Mouse (Mus musculus) liver, embryonic 12.5 days (tissue): Measurements from ENCODE around the gene Ccdc9. TPM values are rescaled to one million over a fixed set of nuclear protein-coding genes. Genes with fewer than 3 reads are reported as not detected.
"Not testable (repeated sequence)": the region's sequence is repeated elsewhere in the genome, so short reads cannot be mapped to it uniquely, and the experiment has no call there.

Experiments used
- ATAC-seq: fragments of 200-750 bp; cut with Nextera tagmentation; 2 replicates; pipeline ENCODE4 v1.8.0; 2017; ENCODE audit warnings: moderate number of reproducible peaks, mild to moderate bottlenecking, moderate library complexity
- H3K27ac ChIP-seq: fragments of 300-500 bp; sonication (generic); 2 replicates; pipeline ENCODE4 v1.5.1; 2016; ENCODE audit warnings: mild to moderate bottlenecking
- H3K27me3 ChIP-seq: fragments of 300-500 bp; sonication (generic); replicated peaks from 2 replicates; pipeline ENCODE4 v1.6.1; 2016; ENCODE audit warnings: mild to moderate bottlenecking, moderate library complexity
- H3K36me3 ChIP-seq: fragments of 300-500 bp; sonication (generic); 2 replicates; pipeline ENCODE4 v1.6.1; 2016; ENCODE audit warnings: mild to moderate bottlenecking, moderate library complexity
- H3K4me1 ChIP-seq: fragments of 300-500 bp; sonication (generic); 2 replicates; pipeline ENCODE4 v1.6.1; 2016
- H3K4me2 ChIP-seq: fragments of 300-500 bp; sonication (generic); 2 replicates; pipeline ENCODE4 v1.6.1; 2016; ENCODE audit warnings: mild to moderate bottlenecking, moderate library complexity
- H3K4me3 ChIP-seq: fragments of 300-500 bp; sonication (generic); 2 replicates; pipeline ENCODE4 v1.5.1; 2016; ENCODE audit warnings: mild to moderate bottlenecking, moderate library complexity
- H3K9ac ChIP-seq: fragments of 300-500 bp; sonication (generic); 2 replicates; pipeline ENCODE4 v1.6.1; 2016; ENCODE audit warnings: mild to moderate bottlenecking, moderate library complexity
- H3K9me3 ChIP-seq: fragments of 300-500 bp; sonication (generic); replicated peaks from 2 replicates; pipeline ENCODE4 v1.6.1; 2016; ENCODE audit warnings: mild to moderate bottlenecking, moderate library complexity
- WGBS: fragments of 180-500 bp; shearing (Covaris S2); methylation state at CpG from one replicate; pipeline ENCODE4 v1.1.7; 2016; ENCODE audit not compliant: insufficient replicate concordance; 5-methylcytosine and 5-hydroxymethylcytosine counted together
- polyA plus RNA-seq: library from polyadenylated mRNA; unstranded; fragments of >200 nt; fragmentation: Nextera tagmentation; extraction: Ambion mirVana; gene quantifications from 2 replicates; pipeline ENCODE4 v1.2.1, GENCODE M21; 2016

The Ccdc9 gene
- polyA plus RNA-seq, 1 experiment from 2014 or later: 30.0 TPM

DNA sequence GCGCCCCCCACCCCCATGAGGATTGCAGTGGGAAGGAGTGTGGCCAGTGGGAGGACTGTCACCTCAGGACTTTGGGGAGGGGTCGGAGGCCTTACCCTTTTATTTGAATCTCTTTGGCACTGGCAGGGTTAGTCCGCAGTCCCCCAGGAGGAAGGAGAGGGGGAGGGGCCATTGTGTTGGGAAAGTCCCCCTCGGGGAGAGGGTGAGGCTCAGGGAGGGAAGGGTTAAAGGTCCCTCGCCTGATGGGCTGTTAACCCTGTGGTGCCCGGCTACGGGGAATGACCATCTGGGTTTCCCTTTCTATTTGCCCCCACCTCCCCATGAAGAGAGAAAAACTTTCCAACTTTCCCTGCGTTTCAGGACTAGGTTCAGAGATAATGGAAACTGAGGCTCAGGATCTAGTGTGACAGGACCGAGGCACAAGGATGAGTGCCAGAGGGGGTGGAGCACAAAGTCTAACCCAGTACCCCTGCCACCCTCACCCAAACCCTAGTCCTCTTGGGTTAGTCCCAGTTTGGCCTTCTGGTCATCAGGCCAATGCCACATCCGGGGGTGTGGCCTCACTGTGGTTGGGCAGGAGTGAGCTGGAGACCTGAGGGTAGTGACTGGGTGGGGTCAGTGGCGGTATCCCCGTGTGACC lies 26.2 kb upstream of the Ccdc9 start:
- peak overlapping the region; percentile 99 for H3K9ac ChIP-seq
- 1% methylated on average over 12 of the region's 12 CpGs for WGBS
- peak overlapping the region; percentile 84 for H3K4me3 ChIP-seq
- H3K9me3 ChIP-seq: no peaks in the 10 kb centered on the region
- peaks cover 75% of the 10 kb centered on the region for H3K4me1 ChIP-seq
- H3K36me3 ChIP-seq: peaks cover 17% of the 10 kb centered on the region
- H3K27ac ChIP-seq: peak overlapping the region; percentile 98
- ATAC-seq: peak; percentile 17
- H3K4me2 ChIP-seq: peak overlapping the region; percentile 100
- H3K27me3 ChIP-seq: peaks cover 9% of the 10 kb centered on the region

DNA sequence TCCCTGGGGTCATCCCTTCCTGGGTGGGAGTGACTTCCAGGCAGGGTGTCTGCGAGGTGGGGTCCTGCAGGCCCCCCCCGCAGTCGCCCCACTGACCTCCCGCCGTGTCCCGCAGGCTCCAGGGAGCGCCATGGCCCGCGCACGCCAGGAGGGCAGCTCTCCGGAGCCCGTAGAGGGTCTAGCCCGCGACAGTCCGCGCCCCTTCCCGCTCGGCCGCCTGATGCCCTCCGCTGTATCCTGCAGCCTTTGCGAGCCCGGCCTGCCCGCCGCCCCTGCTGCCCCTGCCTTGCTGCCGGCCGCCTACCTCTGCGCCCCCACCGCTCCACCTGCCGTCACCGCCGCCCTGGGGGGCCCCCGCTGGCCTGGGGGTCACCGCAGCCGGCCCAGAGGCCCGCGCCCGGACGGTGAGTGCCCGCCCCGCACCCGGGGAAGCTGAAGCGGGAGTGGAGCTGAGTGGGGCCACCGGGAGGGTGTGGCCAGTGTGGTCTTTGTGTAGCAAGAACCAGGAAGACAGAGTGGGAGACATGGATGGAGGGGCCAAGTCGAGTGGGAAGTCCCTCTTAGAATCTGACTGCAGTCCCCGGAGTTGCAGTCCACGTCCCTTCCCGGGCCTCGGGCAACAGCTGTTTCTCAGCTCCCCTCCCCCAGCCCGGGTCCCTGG lies 25.5 kb upstream of the Ccdc9 start:
- Histone ChIP-seq H3K27ac (peak overlapping the region; percentile 98), H3K4me3 (peak overlapping the region; percentile 84), H3K4me1 (peaks cover 75% of the 10 kb centered on the region), H3K27me3 (peaks cover 9% of the 10 kb centered on the region), H3K9ac (peak overlapping the region; percentile 99), H3K9me3 (no peaks in the 10 kb centered on the region), H3K36me3 (peaks cover 11% of the 10 kb centered on the region), H3K4me2 (peak overlapping the region; percentile 100)
- WGBS: under 1% methylated on average over 41 of the region's 49 CpGs
- no peak for ATAC-seq

DNA sequence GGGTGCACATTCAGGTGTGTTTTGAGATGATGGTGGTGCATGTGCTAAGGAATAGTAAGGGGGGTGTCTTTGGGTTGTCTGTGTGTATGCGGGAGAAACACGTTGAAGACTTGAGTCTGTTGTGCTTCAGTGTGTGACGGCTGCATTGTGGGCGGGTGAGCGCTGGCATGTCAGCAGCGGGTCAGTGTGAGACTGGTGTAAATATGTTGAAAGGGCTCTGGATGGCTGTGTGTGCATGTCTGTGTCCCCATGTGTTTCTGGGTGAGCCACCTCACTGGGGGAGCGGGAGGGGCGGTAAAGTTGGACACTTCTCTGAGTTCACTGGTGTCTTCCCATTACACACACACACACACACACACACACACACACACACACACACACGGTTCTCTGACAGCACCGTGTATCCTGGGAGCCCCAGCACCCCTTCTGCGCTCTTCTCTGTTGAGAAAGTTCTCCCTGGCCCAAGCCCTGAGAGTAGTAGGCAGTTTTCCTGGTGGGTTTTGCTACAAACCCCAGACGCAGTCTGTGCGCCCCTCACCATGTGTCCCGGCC lies 24.9 kb upstream of the Ccdc9 start:
- Histone ChIP-seq H3K9me3 (no peaks in the 10 kb centered on the region), H3K4me2 (peak overlapping the region; percentile 100), H3K4me3 (peak overlapping the region; percentile 84), H3K27me3 (peaks cover 9% of the 10 kb centered on the region), H3K27ac (peak overlapping the region; percentile 98), H3K4me1 (peaks cover 81% of the 10 kb centered on the region), H3K9ac (peak overlapping the region; percentile 99), H3K36me3 (peaks cover 5% of the 10 kb centered on the region; the same call in 1 of the 2 replicates)
- WGBS: 3% methylated on average over 14 of the region's 14 CpGs
- no peak for ATAC-seq

DNA sequence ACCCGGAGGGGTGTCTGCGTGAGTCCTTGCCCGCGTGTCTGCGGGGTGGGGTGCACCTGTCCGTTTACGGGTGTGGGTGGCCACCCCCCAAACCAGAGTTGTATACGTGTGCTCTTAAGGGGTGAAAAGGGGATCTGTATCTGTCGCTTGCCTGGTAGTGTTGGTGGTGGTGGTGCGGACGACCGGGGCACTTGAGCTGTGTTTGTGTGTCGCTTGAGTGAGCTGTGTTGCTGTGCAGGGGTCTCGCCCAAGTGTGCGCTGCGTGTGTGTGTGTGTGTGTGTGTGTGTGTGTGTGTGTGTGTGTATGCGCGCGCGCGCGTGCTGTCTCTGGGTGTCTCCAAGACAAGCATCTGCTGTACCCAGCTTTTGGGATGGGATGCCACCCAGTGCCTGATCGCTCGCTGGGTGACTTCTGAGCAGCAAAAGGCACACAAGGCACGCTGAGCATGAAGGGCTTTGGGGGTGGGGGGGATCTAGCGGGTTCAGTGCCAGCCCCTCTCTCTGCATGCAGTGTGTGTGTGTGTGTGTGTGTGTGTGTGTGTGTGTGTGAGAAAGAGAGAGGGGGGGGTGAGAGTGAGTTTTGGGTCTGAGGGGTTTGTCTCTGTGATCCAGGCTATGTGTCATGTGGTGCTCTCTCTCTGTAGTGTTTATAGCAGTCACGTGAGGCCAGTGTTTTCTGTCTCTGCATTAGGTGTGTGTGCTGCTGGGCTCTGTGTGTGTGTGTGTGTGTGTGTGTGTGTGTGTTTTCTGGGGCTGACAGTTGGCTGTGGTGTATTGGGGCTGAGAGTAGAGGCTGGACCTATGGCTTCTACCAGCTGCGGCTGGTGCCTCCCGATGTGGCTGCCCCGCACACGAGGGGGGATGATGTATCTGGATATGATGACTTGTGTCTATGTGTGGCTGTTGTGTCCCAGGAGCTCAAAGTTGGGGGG lies 24.2 kb upstream of the Ccdc9 start:
- Histone ChIP-seq H3K4me3 (peak overlapping the region; percentile 84), H3K9me3 (no peaks in the 10 kb centered on the region), H3K9ac (peak overlapping the region; percentile 99), H3K27ac (peak overlapping the region; percentile 98), H3K4me2 (peak overlapping the region; percentile 100), H3K4me1 (peaks cover 89% of the 10 kb centered on the region), H3K36me3 (no peaks in the 10 kb centered on the region), H3K27me3 (peaks cover 9% of the 10 kb centered on the region)
- 2% methylated on average over 31 of the region's 31 CpGs for WGBS
- no peak for ATAC-seq

DNA sequence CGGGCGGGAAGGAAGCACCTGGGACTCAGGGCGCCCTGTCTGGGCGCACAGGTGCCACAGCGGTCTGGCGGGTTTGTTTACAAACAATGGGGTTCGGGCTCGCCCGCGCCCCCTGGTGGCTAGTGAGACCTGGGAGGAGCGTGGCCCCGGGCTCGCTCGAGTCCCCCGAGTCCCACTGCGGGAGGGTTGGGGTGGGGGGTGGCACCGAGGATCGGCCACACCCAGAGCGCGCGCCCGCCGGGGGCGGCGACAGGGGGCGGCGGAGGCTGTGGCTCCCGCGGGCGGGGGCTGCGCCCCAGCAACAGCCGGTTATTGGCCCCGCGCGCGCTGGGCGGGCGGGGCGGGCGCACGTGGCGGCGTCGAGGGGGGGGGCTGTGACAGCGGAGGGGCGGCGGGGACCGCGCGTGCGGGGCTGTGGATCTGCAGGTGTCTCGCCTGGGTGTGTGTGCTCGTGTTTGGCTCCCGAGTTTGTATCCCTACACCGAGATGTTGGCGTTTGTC lies 23.5 kb upstream of the Ccdc9 start:
- ATAC-seq: peak; percentile 30
- H3K9ac ChIP-seq: peak overlapping the region; percentile 99
- under 1% methylated on average over 35 of the region's 56 CpGs for WGBS
- peak overlapping the region; percentile 100 for H3K4me2 ChIP-seq
- H3K27ac ChIP-seq: peak overlapping the region; percentile 98
- H3K36me3 ChIP-seq: no peaks in the 10 kb centered on the region
- H3K4me1 ChIP-seq: peaks cover 84% of the 10 kb centered on the region
- H3K27me3 ChIP-seq: peaks cover 9% of the 10 kb centered on the region
- H3K9me3 ChIP-seq: no peaks in the 10 kb centered on the region
- peak overlapping the region; percentile 84 for H3K4me3 ChIP-seq

DNA sequence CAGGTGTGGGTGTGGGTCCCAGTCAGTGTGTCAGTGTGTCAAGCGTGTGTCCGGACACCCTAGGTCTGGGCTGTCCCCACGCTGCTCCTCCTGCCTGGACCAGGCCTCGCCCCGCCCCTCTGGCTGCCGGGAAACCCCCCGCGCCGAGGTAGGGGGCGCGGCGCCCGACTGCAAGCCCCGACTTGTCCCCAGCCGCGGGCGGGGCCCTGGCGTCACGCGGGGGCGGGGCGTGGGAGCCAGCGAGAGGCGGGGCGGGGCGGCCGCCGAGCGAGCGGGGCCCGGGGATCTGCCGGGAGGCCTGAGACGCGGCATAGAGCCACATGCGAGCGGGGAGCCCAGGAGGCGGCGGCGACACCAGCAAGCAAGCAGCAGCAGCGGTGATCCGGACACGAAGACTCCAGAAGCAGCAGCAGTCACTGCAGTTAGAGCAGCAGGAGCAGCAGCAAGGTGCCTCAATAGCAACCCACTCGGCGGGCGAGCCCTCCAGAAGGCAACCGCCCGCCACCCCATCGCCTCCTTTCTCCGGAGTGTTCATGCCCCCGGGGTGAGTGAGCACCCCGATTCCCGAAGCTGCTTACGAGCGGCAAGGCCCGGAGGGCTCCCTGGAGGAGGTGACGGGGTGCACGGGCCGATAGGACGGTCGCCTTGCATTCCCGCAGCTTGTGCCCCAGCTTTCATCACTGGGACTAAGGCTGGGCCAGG lies 22.9 kb upstream of the Ccdc9 start:
- peak; percentile 54 for ATAC-seq
- Histone ChIP-seq H3K4me1 (peaks cover 78% of the 10 kb centered on the region), H3K27ac (peak overlapping the region; percentile 98), H3K9ac (peak overlapping the region; percentile 99), H3K4me2 (peak overlapping the region; percentile 100), H3K9me3 (no peaks in the 10 kb centered on the region), H3K36me3 (no peaks in the 10 kb centered on the region), H3K4me3 (peak overlapping the region; percentile 84), H3K27me3 (peaks cover 9% of the 10 kb centered on the region)
- under 1% methylated on average over 61 of the region's 61 CpGs for WGBS

DNA sequence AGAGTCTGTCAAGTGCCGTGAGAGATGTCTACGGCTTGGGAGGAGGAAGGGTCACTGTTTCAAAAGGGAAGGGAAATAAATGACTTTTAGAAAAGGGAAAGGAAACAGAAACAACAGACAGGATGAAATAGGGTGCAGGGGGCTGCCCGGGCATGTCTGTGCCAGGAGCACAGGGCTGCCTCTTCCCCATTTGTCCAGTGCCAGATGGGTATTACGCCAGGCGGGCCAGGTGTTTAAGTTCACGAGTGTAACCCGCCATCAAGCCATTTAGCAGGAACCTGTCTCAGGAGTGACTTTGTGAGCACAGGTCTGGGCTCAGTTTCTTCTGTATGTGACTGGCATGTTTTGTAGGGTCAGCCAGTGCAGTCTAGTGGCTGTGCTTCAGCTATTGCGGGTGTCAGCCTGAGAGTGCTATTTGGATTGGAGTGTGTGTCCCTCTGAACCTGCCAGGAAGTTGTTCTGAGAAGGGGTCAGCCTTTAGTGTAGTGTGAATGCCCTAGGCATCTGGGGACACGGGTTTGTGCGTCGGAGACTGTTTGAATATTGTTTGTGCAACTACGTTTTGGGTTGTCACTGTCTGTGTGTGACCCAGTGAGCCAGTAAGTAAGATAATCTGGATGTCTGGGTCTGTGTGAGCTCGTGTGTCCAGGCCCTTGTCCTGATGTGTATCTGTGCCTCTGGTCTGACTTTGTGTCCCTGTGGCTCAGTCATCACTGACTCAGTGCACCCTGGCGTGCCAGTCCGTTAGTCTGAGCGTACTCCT lies 22.1 kb upstream of the Ccdc9 start:
- Histone ChIP-seq H3K9me3 (no peaks in the 10 kb centered on the region), H3K4me2 (peak overlapping the region; percentile 100), H3K9ac (peak overlapping the region; percentile 99), H3K36me3 (no peaks in the 10 kb centered on the region), H3K27me3 (peaks cover 9% of the 10 kb centered on the region), H3K4me1 (peaks cover 72% of the 10 kb centered on the region), H3K27ac (peak overlapping the region; percentile 98), H3K4me3 (peak overlapping the region; percentile 84)
- no peak for ATAC-seq
- 44% methylated on average over 16 of the region's 16 CpGs for WGBS

DNA sequence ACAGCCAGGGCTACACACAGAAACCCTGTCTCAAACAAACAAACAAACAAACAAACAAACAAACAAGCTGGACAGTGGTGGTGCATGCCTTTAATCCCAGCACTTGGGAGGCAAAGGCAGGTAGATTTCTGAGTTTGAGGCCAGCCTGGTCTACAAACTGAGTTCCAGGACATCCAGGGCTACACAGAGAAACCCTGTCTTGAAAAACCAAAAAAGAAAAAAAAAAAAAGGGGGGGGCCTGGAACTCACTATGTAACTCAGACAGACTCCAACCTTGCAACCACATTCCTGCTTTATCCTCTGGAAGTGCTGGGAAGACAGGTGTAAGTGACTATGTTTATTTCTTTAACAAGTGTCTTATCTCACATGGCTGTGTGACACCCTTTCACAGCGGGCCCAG lies 21.5 kb upstream of the Ccdc9 start, which contains the start of gene Bbc3:
Gene Bbc3 (plus strand): TSS at position 301 of the 400 bp plus-strand sequence.
- Histone ChIP-seq H3K4me3 (peak within 1 kb of the TSS; percentile 84), H3K4me2 (peak within 1 kb of the TSS; percentile 100), H3K27ac (peak within 1 kb of the TSS; percentile 98), H3K9ac (peak within 1 kb of the TSS; percentile 99), H3K4me1 (peaks cover 65% of the 10 kb centered on the region)
- not testable (repeated sequence) for H3K9me3 ChIP-seq, H3K36me3 ChIP-seq, H3K27me3 ChIP-seq, ATAC-seq
- 32% methylated on average over 1 of the region's 1 CpGs for WGBS

DNA sequence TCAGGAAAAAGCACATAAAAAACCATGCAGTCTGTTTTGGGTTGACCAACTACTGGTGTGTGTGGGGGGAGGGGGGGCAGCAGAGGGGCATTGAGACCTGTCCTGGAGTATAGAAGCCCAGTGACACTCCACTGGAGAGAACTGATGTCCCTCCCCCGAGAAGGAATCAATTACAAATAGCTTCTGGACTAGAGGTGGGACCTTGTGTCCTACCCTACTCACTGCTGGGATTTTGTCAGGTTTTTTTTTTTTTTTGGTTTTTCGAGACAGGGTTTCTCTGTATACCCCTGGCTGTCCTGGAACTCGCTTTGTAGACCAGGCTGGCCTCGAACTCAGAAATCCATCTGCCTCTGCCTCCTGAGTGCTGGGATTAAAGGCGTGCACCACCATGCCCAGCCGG lies 20.5 kb upstream of the Ccdc9 start:
- not testable (repeated sequence) for H3K27ac ChIP-seq, H3K9me3 ChIP-seq, H3K36me3 ChIP-seq, H3K4me2 ChIP-seq, H3K9ac ChIP-seq, H3K27me3 ChIP-seq, H3K4me3 ChIP-seq, ATAC-seq
- WGBS: 64% methylated on average over 6 of the region's 6 CpGs
- peaks cover 56% of the 10 kb centered on the region for H3K4me1 ChIP-seq

DNA sequence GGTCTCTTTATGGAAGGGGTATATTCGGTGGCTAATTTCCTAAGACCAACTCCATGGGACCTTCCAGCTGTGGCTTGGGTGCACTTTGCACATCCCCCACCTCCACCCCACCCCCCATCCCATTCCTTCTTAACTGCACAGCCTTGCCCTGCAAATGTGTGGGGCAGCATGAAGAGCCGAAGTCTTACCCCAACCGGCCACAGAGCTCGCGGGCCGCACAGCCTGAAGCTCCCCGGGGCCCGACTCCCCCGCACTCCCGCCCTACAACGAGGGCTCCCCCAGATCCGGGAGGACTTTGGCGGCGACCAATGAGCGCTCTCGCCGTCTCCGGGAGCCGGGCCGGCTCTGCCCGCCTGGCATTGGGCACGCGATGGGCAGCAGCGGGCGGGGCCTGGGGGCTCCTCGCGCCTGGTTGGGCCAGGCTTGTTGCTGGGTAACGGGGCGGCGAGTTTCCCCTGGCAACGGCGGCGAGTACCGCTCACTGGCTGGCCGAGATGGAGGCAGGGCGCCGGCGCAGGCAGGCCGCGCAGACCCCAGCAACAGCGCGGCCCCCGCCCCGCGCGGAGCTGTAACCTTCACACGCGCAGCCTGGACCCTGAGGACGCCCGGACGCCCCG lies 12.9 kb upstream of the Ccdc9 start:
- no peak for ATAC-seq
- no peaks in the 10 kb centered on the region for H3K9me3 ChIP-seq

More for the DNA sequence above, 12.9 kb upstream of the Ccdc9 start:
- Histone ChIP-seq H3K9ac (peak overlapping the region; percentile 8; the same call in 1 of the 2 replicates), H3K27me3 (peaks cover 47% of the 10 kb centered on the region), H3K36me3 (no peaks in the 10 kb centered on the region), H3K4me1 (peaks cover 45% of the 10 kb centered on the region), H3K27ac (no peak overlapping the region), H3K4me2 (peak overlapping the region; percentile 64), H3K4me3 (peak overlapping the region; percentile 43)
- 6% methylated on average over 52 of the region's 52 CpGs for WGBS
